Mouse (Mus musculus) megakaryocyte, adult 5-6 weeks (primary cell): Measurements from ENCODE around the gene Sstr3. TPM values are rescaled to one million over a fixed set of nuclear protein-coding genes. Genes with fewer than 3 reads are reported as not detected.

Experiments
- ATAC-seq: 2 replicates; pipeline ENCODE4 v1.8.0; 2016; ENCODE audit warnings: mild to moderate bottlenecking, inconsistent platforms; ENCODE audit not compliant: poor library complexity, severe bottlenecking
- total RNA-seq, 2 experiments: library from RNA; stranded (forward) in 1 of 2; stranded (reverse) in 1 of 2; fragments of 153-499, 151-499 nt in 1 of 2; fragments of 221-1000, 200-1000 nt in 1 of 2; gene quantifications; 2 replicates each; pipeline versions ENCODE4 v1.2.3 to v1.2.4; 2015 to 2017

Sstr3 gene
- 0.02 TPM in 1 of 2 replicates, not detected in the other for total RNA-seq (2015)
- not detected in 2 replicates for total RNA-seq (2017)

DNA sequence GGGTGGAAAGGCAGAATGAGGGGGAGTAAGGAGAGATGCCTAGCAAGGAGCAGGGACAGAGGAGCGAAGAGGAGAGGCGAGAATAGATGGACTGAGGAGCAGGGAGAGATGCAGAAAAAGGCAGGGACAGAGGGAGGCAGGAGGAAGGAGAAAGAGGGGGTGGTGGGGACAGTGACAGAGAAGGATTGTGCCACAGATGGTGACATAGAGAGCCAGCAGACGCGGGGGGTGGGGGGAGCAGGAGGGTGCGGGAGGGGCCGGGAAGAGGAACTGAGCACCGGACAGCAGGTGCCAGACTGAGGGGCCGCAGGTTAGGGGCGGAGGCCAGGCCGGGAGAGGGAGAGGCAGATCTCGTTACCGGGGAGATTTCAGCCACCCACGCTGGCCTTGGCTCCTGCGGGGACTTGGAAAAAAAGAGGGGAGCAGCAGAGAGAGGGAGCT lies at the start of gene Sstr3:
Gene Sstr3, minus strand, starts transcription at position 125 of the 441 bp plus-strand sequence.
- ATAC-seq = peak; percentile 47; the same call in 1 of the 2 replicates

DNA sequence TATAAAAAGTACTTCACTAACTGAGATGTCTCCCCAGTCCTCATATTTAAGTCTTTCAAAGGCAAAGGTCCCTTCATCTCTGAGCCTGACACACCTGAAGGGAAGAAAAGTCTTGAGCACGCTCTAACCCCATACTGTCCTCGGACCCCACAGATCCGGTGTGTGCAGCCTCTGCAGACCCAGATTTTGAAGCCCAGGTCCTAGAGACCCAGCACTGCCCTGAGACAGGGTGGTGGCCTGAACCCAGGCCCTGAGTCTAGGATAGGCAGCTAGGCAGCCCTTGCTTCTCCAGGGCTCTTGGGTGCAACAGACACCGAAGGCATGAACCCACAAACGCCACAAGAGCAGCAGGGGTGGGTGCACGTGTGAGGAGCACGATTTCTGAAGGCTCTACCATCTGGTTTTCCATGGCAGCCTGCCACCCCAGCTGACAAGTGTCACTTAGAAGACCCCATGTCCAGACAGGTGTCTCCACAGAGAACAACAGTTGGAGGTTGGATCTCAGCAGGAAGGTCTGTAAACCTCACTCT lies 49.5 kb upstream of the Sstr3 start:
- no peak for ATAC-seq

DNA sequence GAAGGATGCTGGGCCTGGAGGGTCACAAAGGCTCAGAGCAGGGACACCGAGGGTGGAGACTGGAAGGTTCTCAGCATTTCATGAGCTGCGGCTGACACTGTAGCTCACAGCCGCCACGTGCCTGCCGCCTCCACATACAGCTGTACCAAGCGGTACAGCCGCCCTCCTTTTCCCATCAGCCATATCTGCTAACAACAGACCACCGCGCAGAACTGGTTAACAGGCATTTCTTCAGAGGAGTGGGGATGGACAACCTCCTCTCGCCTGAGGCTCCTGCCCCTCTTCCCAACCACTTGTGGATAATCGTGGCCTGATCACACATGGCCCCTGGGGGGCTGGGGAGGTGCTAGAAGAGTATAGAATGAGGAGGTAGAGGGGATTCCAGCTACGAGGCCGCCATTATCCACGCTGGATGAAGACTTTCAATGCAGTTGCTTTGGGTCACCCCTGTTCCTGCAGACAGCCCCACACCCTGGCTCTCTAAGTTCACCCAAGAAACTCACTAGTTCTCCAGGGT lies 48.0 kb upstream of the Sstr3 start:
- no peak for ATAC-seq

GRCm38 (mm10) chr15:78591680-78592451 lies 47.4 kb upstream of the Sstr3 start:
- ATAC-seq = peak; percentile 64

DNA sequence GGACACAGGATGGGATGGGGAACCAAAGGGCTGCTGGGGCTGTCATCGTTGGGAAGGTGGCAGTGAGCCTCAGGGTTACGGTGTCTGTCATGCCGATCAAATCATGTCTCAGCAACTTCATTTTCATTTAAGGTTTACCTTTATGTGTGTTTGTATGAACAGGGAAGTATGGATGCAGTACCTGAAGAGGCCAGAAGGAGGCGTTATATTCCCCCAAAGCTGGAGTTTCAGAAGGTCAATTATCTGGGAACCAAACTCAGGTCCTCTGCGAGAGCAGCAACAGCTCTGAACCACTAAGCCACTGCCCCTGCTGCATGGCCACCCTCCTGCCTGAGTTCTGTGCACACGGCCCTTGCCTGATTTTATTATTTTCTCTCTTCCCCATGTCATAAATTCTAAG lies 46.3 kb upstream of the Sstr3 start:
- no peak for ATAC-seq

GRCm38 (mm10) chr15:78589936-78590335 lies 45.5 kb upstream of the Sstr3 start:
- ATAC-seq = no peak

DNA sequence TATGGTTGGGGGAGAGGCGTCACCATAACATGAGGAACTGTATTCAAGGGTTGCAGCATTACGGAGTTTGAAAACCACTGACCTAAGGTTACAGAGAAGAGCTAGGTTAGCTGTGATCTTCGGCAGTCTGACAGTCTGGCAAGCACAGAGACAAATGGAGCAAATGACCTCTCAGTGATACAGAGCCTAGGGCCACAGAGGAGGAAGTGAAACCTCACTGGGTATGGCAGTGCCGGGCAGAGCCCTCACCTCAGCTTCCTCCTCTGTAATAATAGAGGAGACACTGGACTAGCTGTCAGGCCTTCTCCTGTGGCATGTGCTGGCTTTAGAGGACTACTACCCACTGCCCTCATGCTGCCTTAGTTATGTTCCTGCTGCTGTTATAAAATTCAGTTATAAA lies 44.4 kb upstream of the Sstr3 start:
- ATAC-seq = peak; percentile 77

DNA sequence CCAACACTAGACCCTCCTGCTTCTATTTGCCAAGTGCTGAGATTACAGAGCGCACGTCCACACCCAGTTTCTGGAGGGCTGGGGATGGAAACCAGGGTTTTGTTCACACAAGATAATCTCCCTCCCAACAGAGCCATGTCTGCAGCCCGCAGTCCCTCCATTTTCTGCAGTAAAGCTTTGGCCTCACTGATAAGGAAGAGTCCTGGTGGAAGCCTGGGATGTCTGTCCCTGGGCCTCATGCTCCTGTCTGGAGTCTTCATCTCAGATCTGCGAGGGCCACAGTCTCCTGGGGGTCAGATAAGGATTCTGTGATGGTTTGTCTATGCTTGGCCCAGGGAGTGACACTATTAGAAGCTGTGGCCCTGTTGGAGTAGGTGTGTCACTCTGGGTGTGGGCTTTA lies 43.6 kb upstream of the Sstr3 start:
- no peak for ATAC-seq

DNA sequence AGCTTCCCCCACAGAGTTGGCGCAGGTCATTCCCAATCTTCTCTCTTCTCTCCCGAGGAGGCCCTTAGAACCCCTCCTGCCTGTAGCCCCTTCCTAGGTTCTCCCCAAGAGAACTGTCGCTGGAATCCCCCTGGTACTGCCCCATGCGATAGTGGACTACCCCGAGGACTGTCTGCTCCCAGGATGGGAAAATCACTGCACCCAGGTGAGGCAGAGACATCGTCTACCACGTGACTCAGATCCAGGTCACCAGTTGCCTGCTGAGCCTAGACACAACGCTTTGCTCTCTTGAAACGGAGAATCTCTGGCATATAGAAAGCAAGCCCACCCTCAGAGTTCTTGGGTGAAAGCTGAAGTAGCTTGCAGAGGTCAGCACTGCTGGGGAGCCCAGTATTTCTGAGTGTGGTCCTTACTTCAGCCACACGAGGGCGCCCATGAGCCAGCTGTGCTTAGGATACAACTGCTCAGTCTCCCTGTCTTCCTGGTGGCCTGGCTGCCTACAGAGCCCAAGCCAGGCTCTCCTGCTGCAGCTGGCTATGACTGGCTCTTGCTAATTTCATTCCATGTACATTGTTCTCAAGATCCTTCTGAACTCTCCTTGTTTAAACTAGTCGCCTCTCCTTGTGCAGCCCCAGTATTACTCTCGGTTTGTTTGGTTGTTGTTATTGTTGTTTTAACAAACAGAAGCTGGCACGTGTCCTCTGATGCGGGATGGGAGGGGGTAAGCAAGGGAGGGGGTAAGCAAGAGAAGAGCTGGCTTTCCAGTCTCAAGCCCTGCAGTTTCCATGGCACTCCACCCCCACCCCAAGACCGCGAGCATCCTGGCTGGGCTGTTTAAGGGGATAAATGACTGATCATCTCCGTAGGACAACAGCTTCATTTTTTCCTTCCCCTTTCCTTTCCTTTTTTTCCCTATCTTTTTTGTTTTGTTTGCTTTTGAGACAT lies 42.8 kb upstream of the Sstr3 start:
- peak; percentile 61 for ATAC-seq

DNA sequence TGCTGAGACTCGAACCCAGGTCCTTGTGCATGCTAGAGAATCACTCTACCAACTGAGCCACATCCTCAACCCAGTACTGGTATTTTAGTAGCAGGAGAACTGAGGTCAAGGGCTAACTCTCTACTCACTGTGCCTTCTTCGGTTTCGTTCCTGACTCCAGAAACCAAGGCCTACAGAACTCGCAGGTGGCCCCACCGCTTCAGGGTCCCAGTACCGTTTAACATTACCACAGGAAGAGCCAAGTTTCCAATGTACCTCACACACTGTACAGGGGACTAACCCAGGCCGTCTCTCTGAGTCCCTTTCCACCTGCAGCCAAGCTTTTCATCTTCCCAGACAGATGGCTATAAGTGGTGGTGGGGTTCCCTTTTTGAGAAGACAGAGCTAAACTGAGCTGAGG lies 40.9 kb upstream of the Sstr3 start:
- ATAC-seq = no peak

GRCm38 (mm10) chr15:78583352-78583751 lies 38.9 kb upstream of the Sstr3 start:
- no peak for ATAC-seq

GRCm38 (mm10) chr15:78576284-78576810 lies 31.9 kb upstream of the Sstr3 start:
- ATAC-seq = no peak

GRCm38 (mm10) chr15:78572658-78573397 lies 28.3 kb upstream of the Sstr3 start, which contains the start of gene Rac2:
Rac2 (minus strand) TSS chr15:78572783.
- ATAC-seq = peak; percentile 81

- 0 out of 2 replicates have a peak, but pooled peaks have one; percentile 1 for ATAC-seq
Observed at GRCm38 (mm10) chr15:78572270-78572600, 27.8 kb upstream of the Sstr3 start.

DNA sequence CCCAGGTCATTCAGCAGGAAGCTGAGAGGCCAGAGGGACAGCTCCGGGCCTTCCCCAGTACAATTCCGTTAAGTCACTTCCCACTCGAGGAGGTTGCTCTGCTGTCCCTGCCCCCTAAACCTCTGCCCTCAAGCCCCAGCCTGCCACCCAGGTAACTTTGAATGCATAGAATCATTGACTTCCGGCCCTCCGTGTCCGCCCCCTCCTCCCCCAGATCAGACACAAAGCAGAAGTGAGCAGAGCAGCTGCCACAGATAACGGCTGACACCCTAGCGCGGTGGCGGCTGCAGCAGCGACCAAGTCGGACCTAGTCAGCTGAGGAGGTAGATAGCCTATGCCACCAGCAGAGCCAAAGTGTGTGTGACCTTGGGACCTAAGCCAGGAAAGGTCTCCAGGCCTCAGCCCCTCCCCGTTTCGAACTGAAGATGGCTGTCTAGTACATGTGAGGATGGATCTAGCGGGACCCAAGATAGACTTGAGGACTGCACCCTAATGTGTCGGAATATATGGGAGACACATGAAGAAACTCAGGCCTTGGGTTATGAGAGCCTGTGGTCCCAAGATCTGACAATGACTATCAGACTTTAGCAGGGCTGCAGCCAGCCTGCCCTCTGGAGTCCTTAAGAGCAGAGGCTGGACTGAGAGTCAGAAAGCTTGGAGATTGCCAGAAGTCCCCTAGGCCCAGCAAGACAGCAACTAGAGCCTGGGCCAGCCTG lies 27.2 kb upstream of the Sstr3 start:
- ATAC-seq = peak; percentile 75

DNA sequence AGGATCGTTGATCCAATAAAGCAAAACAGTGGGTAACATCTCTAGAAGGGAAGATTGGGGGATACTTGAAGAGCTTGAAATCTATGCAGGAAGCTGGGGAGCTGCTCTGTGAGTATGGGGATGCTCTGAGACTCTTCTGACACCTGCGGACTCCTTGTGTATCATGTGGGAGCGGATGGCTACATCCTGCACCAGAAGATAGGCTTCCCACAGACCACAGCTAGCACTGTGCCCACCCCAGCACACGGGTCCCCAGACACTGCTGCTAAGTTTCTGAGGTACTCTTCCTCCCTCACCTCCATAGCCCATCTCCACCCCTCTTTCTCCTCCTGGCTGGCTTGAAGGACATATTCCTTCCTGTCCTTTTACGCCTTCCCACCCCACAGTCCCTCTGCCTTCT lies 25.7 kb upstream of the Sstr3 start:
- no peak for ATAC-seq

DNA sequence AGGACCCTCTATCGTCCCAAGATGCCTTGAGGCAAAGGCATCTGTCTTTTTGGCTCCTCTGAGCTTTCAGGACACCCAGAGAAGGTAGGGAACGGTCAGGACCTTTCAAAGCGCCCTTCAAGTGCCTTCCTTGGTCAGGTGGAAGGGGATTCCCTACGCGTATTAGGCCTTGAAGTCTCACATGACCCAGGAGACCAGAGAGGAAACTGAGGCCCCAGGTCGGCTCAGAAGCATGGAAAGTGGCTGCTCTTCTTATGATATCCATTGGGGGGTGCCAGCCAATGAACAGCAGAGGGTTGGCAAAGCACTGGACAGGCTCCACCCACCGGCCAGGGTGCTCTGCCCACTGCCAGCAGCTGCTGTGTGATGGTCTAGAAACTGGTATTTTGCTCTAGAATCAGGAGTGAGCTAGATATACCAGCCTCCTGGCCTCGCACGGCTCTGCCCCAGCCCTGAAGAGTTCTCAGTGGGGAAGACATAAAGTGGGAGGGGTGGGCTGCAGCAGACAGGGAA lies 23.2 kb upstream of the Sstr3 start:
- ATAC-seq = no peak

DNA sequence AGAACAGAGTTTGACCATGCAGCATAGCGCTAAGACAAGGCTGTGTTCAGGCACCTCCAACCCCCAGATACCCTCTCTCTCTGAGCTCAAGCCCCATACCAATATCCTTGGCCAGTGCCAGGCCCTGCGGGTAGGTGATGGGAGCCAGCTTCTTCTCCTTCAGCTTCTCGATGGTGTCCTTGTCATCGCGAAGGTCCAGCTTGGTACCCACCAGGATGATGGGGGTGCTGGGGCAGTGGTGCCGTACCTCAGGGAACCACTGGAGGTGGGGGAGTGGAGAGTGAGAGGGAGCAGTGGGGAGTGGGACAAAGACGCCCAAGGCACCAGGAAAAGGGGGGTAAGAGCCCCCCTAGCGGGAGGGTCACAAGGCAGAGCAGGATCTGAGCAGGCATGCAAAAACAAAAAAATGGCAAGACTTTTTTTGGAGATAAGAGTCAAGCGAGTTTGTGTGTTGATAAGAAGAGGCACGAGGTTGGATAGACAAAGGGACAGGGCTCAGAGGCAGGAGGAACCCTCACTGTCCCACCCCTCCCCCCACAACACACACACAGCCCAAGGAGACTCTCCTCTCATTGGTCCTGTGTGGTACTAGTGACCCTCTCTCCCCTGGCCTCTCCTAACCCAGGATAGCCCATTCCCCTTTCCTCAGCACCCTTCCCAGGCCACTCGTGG lies 20.4 kb upstream of the Sstr3 start:
- ATAC-seq = no peak

- ATAC-seq = peak; percentile 87
Observed at GRCm38 (mm10) chr15:78563937-78564336, 19.5 kb upstream of the Sstr3 start.
